Mouse (Mus musculus) mouse embryonic stem cell (cell line): ENCODE measurements around the gene Gpr19.

Source experiments
- in situ Hi-C, 2 experiments: fragments of 300-500 bp; cut with MboI; formaldehyde crosslinking; loops; 1 replicate in 1 of 2; 3 replicates in 1 of 2; pipeline ENCODE4 v1.14.3; 2019 to 2020; ENCODE audit warnings: low sequenced_read_pairs in 2 of 2, low pct_unique_long_range_greater_than_20kb in 1 of 2, mixed read lengths in 1 of 2; ENCODE audit not compliant: unreplicated experiment in 1 of 2

The Gpr19 gene

GRCm38 (mm10) chr6:134822844-134823243 is 75.5 kb downstream of the Gpr19 start:
- in situ Hi-C loops: loop anchor here (5.0 to 10.0 kb wide), 2 partner anchors 168 to 176 kb away; no protein-coding TSS in a partner anchor

DNA sequence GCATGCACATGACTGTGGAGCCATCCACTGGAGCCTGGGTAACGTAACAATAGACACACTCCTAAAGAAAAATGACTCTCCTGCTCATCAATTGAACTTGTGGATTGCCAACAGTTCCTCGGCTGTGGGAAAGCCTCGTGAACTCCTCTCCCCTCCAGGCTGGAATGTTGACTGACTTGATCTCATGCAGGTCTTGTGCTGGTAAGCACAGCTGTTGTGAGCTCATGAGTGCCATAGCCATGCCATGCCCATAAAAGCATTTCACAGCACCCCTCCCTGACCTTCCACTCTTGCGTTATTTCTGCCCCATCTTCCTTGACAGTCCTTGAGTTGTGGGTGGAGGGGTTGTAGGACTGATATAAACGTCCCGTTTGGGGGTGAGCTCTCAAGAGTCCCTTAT is 78.0 kb downstream of the Gpr19 start:
- in situ Hi-C loops: loop anchor here (5.0 to 10.0 kb wide), 2 partner anchors 166 to 173 kb away; no protein-coding TSS in a partner anchor

GRCm38 (mm10) chr6:134819741-134820140 is 78.6 kb downstream of the Gpr19 start:
- in situ Hi-C loops: loop anchor here (5.0 to 10.0 kb wide), 2 partner anchors 165 to 172 kb away; no protein-coding TSS in a partner anchor
